32 mouse cellular contexts compared by ENCODE assay signal in genomic region chr6:97273058-97273710, GRCm38 (mm10). TPM values are rescaled to one million over a fixed set of nuclear protein-coding genes. Genes with fewer than 3 reads are reported as not detected.
DNase-seq lines count a peak whose midpoint lies in the region; ATAC-seq and TF ChIP-seq lines count a peak whose summit lies in the region.
"Had no signal": no experiment of that assay in that cellular context is flagged by ENCODE, and none has a peak within 500 bp of the region (broad histone marks: within the 10 kb centered on the region; RNA-seq: fewer than 3 reads in every experiment).

No protein-coding gene starts in this region.

- no peak for TF ChIP-seq CTCF in gastrocnemius, adult 2 months (IDR thresholded peaks at IDR 0.05)

- DNase-seq in gastrocnemius, adult 2 months: no peak
- DNase-seq in gastrocnemius, adult 8-10 months (ENCODE audit: low spot score in 2 of 2): no peak
- no peak for DNase-seq in lung, adult 18-20 months
- DNase-seq in retina, postnatal 1 day: peak; percentile 37
- no peak for DNase-seq in testis, postnatal 10 days (ENCODE audit: low spot score)
- DNase-seq: adrenal gland, postnatal 10 days; cerebellum, adult 11 months; cerebellum, adult 9-10 months; cerebellum, postnatal 36 days; gastrocnemius, postnatal 36 days; heart, postnatal 14 days; kidney, adult 9 months; kidney, postnatal 10 days; layer of hippocampus, adult 9-11 months; liver; right cerebral cortex, adult 18-20 months; thymus, postnatal 14 days had no signal

- H3K4me3 ChIP-seq in gastrocnemius, adult 2 months: no peak overlapping the region
- no peak overlapping the region for H3K4me3 ChIP-seq in lung, embryonic 16.5 days (ENCODE audit: low read length)
- no peak overlapping the region for H3K4me3 ChIP-seq in brown adipose tissue, adult 24 weeks (ENCODE audit: insufficient read depth, low read depth, low read length)
- H3K4me3 ChIP-seq: embryonic facial prominence, embryonic 12.5 days; intestine, embryonic 15.5 days; midbrain, embryonic 10.5 days; midbrain, embryonic 15.5 days; neural tube, embryonic 15.5 days had no signal

- no peaks in the 10 kb centered on the region for H3K9me3 ChIP-seq in lung, embryonic 16.5 days (ENCODE audit: control insufficient read depth, low read length)
- H3K9me3 ChIP-seq: embryonic facial prominence, embryonic 12.5 days; intestine, embryonic 15.5 days; midbrain, embryonic 10.5 days; midbrain, embryonic 15.5 days; neural tube, embryonic 15.5 days had no signal

- peaks cover 2% of the 10 kb centered on the region; the same call in 1 of the 2 replicates for H3K4me1 ChIP-seq in lung, embryonic 16.5 days (replicated peaks; ENCODE audit: control insufficient read depth, insufficient read depth, low read length)
- H3K4me1 ChIP-seq in brown adipose tissue, adult 24 weeks (ENCODE audit: control insufficient read depth, insufficient read depth, insufficient read length, low read length): no peaks in the 10 kb centered on the region

- H3K36me3 ChIP-seq in lung, embryonic 16.5 days (ENCODE audit: control insufficient read depth, insufficient read depth, low read length): no peaks in the 10 kb centered on the region
- H3K36me3 ChIP-seq: embryonic facial prominence, embryonic 12.5 days; intestine, embryonic 15.5 days; midbrain, embryonic 10.5 days; midbrain, embryonic 15.5 days; neural tube, embryonic 15.5 days had no signal

- intact Hi-C loops in gastrocnemius, adult 2 months (cut with DNase I): no loop called here

- no peak overlapping the region for H3K9ac ChIP-seq in lung, embryonic 16.5 days (ENCODE audit: low read length)
- H3K9ac ChIP-seq: embryonic facial prominence, embryonic 12.5 days; intestine, embryonic 15.5 days; liver, embryonic 14.5 days; midbrain, embryonic 15.5 days; neural tube, embryonic 15.5 days had no signal

- peak overlapping the region; percentile 22; the same call in 1 of the 2 replicates for H3K4me2 ChIP-seq in lung, embryonic 16.5 days (ENCODE audit: low read depth, low read length)
- H3K4me2 ChIP-seq: embryonic facial prominence, embryonic 12.5 days; intestine, embryonic 15.5 days; midbrain, embryonic 15.5 days; neural tube, embryonic 15.5 days had no signal

- H3K27ac ChIP-seq in gastrocnemius, adult 2 months: peak overlapping the region; percentile 43
- peak overlapping the region; percentile 67; the same call in 1 of the 2 replicates for H3K27ac ChIP-seq in lung, embryonic 16.5 days (ENCODE audit: low read length)
- 0 out of 2 replicates have a peak overlapping the region, but pooled peaks have one; percentile 5 for H3K27ac ChIP-seq in brown adipose tissue, adult 24 weeks (replicated peaks; ENCODE audit: low read depth, low read length)
- H3K27ac ChIP-seq: embryonic facial prominence, embryonic 12.5 days; hindbrain, postnatal 0 days; intestine, embryonic 15.5 days; liver, embryonic 14.5 days; macrophage; midbrain, embryonic 10.5 days; midbrain, embryonic 15.5 days; neural tube, embryonic 15.5 days had no signal

- WGBS in lung, embryonic 16.5 days: 47% methylated on average over 16 of the region's 16 CpGs

- H3K27me3 ChIP-seq in lung, embryonic 16.5 days (ENCODE audit: control insufficient read depth, insufficient read depth, low read depth, low read length): no peaks in the 10 kb centered on the region
- H3K27me3 ChIP-seq: intestine, embryonic 15.5 days; midbrain, embryonic 15.5 days; neural tube, embryonic 15.5 days; Patski had no signal

- ATAC-seq in lung, embryonic 16.5 days (ENCODE audit: low read depth): peak; percentile 80
- ATAC-seq: forebrain, embryonic 14.5 days; hindbrain, postnatal 0 days; intestine, embryonic 15.5 days; midbrain, embryonic 15.5 days; Patski had no signal

RNA-seq across cellular contexts. Expression of gene Lmod3, which starts 20.6 kb away (rescaled TPM):
- total RNA-seq in gastrocnemius, adult 2 months (2021): 100 to 1,000 TPM in 1 of 2 experiments, 10 to 100 TPM in 1; 95.4 to 186 TPM
- total RNA-seq in gastrocnemius, adult 8-10 months (2022): 10 to 100 TPM; 77.8 to 95.8 (median 86.4) TPM
- polyA plus RNA-seq in lung, embryonic 16.5 days (2015; fragmentation: Nextera tagmentation; extraction: Ambion mirVana): 0.69 and 1.3 TPM in 2 replicates
- polyA plus RNA-seq in brown adipose tissue, adult 24 weeks (2012; ENCODE audit: insufficient read depth, insufficient read length, missing spikeins): 1.9 and 4.4 TPM in 2 replicates
- total RNA-seq: left cerebral cortex, adult 18-20 months; MEL had no signal
- polyA plus RNA-seq: forebrain, embryonic 14.5 days; hindbrain, postnatal 0 days; liver, embryonic 14.5 days; macrophage; midbrain, embryonic 10.5 days; midbrain, embryonic 15.5 days; Patski; spleen, adult 2 months had no signal

Comparison
In these comparisons a context has a peak if more than half of its experiments do, and no peak if none do; other contexts are left out.
1. H3K27ac ChIP-seq: peak in every context shown above with its lines; median percentile 67 in lung, embryonic 16.5 days; 43 in gastrocnemius, adult 2 months; 5 in brown adipose tissue, adult 24 weeks.